Mouse (Mus musculus) cortical plate, adult 2 months (tissue): Measurements from ENCODE around the gene Cmtm2b. TPM values are rescaled to one million over a fixed set of nuclear protein-coding genes. Genes with fewer than 3 reads are reported as not detected.
"Not testable (repeated sequence)": the region's sequence is repeated elsewhere in the genome, so short reads cannot be mapped to it uniquely, and the experiment has no call there.

Experiments used
- H3K27ac ChIP-seq: fragments of 200-500 bp; 2 replicates; pipeline ENCODE4 v1.5.1; 2012; ENCODE audit warnings: low read length, control low read depth, inconsistent platforms; ENCODE audit not compliant: insufficient read depth
- H3K4me1 ChIP-seq: fragments of 200-500 bp; 2 replicates; pipeline ENCODE4 v1.6.1; 2011; ENCODE audit warnings: low read length; ENCODE audit not compliant: control insufficient read depth, insufficient read depth
- H3K4me3 ChIP-seq: fragments of 200-500 bp; 2 replicates; pipeline ENCODE4 v1.5.1; 2011; ENCODE audit warnings: mild to moderate bottlenecking, low read length, control low read depth; ENCODE audit not compliant: insufficient read depth
- CTCF ChIP-seq: fragments of 200-500 bp; IDR thresholded peaks from 2 replicates; pipeline ENCODE4 v1.5.1; 2011; ENCODE audit warnings: mild to moderate bottlenecking, control low read depth, low read length; ENCODE audit not compliant: insufficient read depth; ENCODE audit errors: extremely low read depth
- POLR2A ChIP-seq: fragments of 200-500 bp; IDR thresholded peaks from 2 replicates; pipeline ENCODE4 v1.6.1; 2011; ENCODE audit warnings: mild to moderate bottlenecking, low read length, control low read depth; ENCODE audit not compliant: insufficient read depth; ENCODE audit errors: extremely low read depth
- polyA plus RNA-seq: library from polyadenylated mRNA; depleted of rRNA; stranded (reverse); fragments of >200 nt; gene quantifications from 2 replicates; pipeline ENCODE4 v1.2.3, GENCODE M21; 2012; rRNA removed

Cmtm2b gene
- not detected in 2 replicates for polyA plus RNA-seq

DNA sequence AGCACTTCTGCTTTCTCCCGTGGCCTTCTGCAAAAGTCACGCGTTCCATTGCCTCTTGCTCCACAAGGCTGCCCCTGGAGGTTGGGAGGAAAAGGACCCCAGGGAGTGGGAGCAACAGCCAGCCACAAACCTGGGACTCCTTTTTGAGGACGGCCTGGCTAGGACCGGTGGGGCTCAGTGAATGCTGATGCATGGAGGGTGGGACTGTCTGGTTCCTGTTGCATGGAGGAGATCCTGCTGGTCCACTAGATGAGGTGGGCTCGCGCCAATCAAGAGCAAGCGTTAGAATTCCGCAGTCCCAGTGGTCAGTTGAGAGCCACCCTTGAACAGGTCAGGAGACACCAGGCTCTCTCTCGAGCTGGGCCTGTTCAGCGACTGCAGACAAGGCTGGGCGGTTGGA, at the start of gene Cmtm2b:
Cmtm2b (plus strand) TSS at position 301 of the 400 bp plus-strand sequence.
- H3K27ac ChIP-seq, H3K4me3 ChIP-seq, H3K4me1 ChIP-seq: not testable (repeated sequence)

DNA sequence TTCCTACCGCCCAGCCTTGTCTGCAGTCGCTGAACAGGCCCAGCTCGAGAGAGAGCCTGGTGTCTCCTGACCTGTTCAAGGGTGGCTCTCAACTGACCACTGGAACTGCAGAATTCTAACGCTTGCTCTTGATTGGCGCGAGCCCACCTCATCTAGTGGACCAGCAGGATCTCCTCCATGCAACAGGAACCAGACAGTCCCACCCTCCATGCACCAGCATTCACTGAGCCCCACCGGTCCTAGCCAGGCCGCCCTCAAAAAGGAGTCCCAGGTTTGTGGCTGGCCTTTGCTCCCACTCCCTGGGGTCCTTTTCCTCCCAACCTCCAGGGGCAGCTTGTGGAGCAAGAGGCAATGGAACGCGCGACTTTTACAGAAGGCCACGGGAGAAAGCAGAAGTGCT, 28.9 kb upstream of the Cmtm2b start, which contains the start of gene Cmtm2a:
Cmtm2a (minus strand) TSS at position 101 of the 400 bp plus-strand sequence.
- not testable (repeated sequence) for H3K4me1 ChIP-seq, H3K27ac ChIP-seq, H3K4me3 ChIP-seq

DNA sequence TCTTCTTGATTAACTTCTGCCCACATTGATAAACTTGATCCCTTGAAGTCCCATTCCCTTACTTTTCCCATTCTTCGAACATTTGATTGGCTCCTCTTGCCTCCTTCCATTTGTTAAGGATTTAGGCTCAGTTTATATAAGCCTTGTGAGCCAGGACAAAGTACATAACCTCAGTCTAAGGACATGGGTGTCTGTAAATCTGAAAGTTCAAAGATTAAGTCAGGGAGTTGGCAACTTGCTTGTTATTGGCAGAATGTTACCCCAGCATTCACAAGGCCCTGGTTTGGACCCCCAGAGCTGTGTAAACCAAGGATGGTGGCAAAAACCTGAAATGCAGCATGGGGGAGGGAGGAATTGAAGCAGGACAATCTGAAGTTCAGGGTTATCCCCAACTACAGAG, 27.6 kb upstream of the Cmtm2b start:
- Histone ChIP-seq H3K4me1 (no peaks in the 10 kb centered on the region), H3K27ac (no peak overlapping the region), H3K4me3 (no peak overlapping the region)
- TF ChIP-seq POLR2A (no peak), CTCF (no peak)

DNA sequence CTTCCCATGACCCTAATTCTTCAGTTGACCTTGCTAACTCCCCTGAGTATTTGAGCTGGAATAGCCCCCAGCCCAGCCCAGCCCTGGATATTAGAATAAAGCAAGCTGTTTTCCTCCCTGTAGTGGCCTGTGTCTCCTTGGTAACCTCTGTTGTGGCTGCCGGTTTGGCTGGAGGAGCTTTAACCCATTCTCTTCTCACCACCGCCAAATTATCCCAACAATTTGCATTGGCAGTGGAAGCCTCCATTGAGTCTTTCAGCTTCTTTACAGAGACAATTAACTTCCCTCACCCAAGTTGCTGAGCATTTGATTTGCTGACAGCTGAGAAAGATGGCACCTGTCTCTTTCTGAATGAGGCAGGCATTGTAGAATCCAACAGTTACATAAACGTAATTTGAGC, 20.5 kb upstream of the Cmtm2b start:
- not testable (repeated sequence) for H3K4me3 ChIP-seq, H3K27ac ChIP-seq

DNA sequence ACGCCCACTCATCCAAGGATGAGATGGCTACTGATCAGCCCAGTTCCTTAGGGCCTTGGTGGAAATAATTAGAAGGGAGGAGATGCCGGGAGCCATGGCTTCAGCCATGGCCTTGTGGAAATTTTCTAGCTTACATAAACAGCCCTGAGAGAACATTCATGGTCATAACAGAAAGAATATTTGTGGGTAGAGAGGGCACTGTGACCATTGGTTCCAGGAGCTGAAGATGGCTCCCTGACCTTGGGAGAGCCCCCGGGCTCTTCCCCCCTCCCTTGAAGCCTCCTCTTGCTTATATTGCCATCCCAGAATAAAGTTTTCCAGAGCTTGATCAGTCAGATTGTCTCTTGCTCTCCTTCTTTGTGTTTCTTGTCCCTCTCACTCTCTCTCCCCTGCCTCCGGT, 19.5 kb upstream of the Cmtm2b start:
- not testable (repeated sequence) for H3K4me1 ChIP-seq, H3K4me3 ChIP-seq, H3K27ac ChIP-seq

More for the DNA sequence above, 20.5 kb upstream of the Cmtm2b start:
- not testable (repeated sequence) for H3K4me1 ChIP-seq

DNA sequence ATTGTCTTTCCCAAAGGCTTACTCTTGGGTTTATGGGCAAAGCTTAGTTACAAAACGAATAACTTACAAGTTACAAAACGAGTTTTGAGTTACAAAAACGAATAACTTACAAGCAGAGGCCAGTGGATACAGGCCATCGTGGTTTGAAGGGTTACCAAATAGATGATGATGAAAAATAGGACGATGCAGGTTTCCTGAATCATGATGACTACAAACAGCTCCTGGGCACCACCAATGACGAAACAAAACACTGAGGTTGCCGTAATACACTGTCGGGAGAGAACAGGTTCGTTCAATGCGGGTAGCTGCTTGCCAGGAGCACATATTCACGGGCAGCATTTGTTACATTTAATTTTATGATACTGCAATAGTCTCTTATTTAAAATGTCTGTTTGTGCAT, 17.1 kb upstream of the Cmtm2b start:
- no peak overlapping the region for H3K27ac ChIP-seq
- no peak for TF ChIP-seq CTCF
- TF ChIP-seq POLR2A, result no peak
- no peaks in the 10 kb centered on the region for H3K4me1 ChIP-seq
- H3K4me3 ChIP-seq, result no peak overlapping the region

DNA sequence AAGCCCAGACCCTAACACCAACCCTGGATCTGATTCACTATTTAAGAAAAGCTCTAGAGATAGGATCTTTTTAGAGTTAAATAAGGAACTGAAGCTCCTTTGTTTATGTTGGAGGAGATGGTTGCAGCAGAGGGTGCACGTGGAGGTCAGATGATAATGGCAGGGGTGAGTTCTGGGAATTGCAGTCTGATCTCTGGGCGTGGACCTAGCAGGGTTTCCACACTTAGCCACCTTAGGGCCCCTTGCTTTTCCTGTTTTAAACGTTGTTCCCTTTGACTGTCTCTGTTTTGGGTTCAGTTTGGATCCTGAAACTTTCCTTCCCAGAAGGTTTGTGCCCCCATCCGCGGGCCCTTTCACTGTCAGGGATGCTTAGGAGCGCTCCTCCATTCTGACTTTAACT, 13.7 kb upstream of the Cmtm2b start:
- H3K4me1 ChIP-seq, H3K4me3 ChIP-seq, H3K27ac ChIP-seq: not testable (repeated sequence)

DNA sequence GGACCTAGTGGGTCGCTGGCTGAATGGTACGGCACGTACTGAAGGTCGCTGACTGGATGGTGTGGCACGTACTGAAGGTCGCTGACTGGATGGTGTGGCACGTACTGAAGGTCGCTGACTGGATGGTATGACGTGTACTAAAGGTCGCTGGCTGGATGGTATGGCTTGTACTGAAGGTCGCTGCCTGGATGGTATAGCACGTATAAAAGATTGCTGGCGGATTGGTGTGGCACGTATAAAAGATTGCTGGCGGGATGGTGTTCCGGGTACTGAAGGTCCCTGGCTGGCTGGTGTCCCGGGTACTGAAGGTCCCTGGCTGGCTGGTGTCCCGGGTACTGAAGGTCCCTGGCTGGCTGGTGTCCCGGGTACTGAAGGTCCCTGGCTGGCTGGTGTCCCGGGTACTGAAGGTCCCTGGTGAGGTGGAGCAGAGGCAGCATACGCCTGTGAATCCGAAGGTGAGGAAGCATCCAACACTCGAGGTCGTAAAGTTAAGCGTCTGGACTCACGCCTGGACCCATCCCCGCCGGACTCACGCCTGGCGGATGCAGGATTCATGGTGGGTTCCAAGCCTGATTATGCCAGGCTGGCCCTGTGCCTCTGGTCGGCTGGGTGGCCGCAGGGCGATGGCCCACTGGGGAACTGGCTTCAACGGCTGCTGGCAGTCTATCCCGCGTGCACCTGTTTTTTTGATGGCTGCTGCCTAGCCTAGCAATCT, 12.4 kb upstream of the Cmtm2b start, which contains the start of the genes Gm45711 and Cmtm1:
Gm45711 (minus strand) TSS at position 641 of the 715 bp plus-strand sequence.
Cmtm1 (minus strand) TSS at position 705 of the 715 bp plus-strand sequence.
- H3K27ac ChIP-seq, H3K4me3 ChIP-seq, H3K4me1 ChIP-seq: not testable (repeated sequence)

DNA sequence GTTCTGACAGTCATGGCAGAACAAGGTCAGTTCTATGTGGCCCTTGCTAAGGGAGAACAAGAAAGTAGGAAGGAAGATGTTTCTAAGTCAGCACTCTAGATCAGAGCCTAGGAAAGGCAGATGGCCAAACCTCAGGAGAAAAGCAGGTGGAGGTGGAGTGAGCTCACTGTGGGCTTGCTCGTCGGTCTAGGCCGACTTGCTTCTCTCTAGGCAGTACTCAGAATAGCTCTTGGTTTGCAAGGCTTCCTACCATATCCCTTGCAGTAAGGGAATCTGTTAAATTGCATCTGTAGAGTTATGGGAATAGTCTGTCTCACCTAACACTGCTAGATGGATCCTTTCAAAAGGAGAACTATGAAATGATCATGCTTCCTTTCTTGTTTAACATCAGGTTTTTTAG, 10.0 kb upstream of the Cmtm2b start:
- H3K4me1 ChIP-seq, H3K4me3 ChIP-seq, H3K27ac ChIP-seq: not testable (repeated sequence)

DNA sequence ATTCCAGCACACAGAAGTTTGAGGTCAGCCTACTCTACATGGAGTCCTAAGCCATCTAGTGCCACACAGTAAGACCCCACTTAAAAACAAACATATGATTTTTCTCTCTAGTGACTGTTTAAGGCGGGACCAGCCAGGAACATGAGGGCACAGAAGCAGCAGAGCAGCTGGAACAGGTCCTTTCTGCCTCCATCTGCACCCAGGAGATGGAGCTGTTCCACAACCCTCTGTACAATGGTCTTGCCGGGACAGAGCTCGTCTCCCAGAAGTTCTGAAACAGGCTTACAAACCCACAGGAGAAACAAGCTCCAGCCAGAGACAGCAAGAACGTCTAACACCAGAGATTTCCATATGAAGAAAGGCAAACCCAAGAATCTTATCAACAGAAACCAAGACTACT, 8.7 kb upstream of the Cmtm2b start:
- Histone ChIP-seq H3K27ac (no peak overlapping the region), H3K4me3 (no peak overlapping the region), H3K4me1 (no peaks in the 10 kb centered on the region)
- TF ChIP-seq CTCF (peak; percentile 56), POLR2A (no peak)

DNA sequence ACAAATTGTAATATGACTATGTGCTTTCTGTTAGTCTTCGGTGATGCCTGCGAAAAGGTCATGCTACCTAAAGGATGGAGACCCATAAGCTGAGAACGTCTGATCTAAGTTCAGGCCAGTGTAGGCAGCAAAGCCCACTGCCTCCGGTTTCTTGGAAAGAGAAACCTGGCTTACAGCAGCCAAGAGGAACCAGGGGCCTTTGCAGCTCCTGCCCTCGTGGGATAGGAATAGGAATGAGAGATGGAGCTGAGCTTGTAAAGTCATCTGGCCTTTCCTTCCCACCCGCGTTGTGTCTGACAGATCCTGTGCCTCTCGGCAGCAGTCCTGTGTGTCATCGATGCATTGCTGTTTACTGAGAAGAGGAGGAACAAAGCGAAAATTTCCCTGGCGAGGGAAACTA, 763 bp upstream of the Cmtm2b start, which contains the start of gene Gm11020:
Gm11020 (plus strand) TSS at position 301 of the 400 bp plus-strand sequence.
- H3K27ac ChIP-seq, H3K4me3 ChIP-seq, H3K4me1 ChIP-seq: not testable (repeated sequence)
